In genomic region chr6:124863125-124863657, GRCm38 (mm10) we compare ENCODE assay signal across 1 mouse cellular context.
A peak's percentile ranks its signal among the peaks of the same experiment; 100 is the strongest.
TF ChIP-seq lines count a peak whose summit lies in the region.

No protein-coding gene starts in this region.

TF ChIP-seq in CH12.LX, 34 proteins besides CTCF, POLR2A, EP300 and RAD21:
- TF ChIP-seq USF1 (IDR thresholded peaks at IDR 0.05; ENCODE audit: low read depth, low read length) (no peak), SMC3 (IDR thresholded peaks at IDR 0.05; ENCODE audit: low read depth, low read length) (peak; percentile 22; the same call in 1 of the 2 replicates)
TF ChIP-seq in CH12.LX: peak in this region for 1.
